Mouse (Mus musculus): ENCODE measurements around the gene Slc26a8. TPM values are rescaled to one million over a fixed set of nuclear protein-coding genes. Genes with fewer than 3 reads are reported as not detected.

The Slc26a8 gene
- polyA plus RNA-seq, 1 experiment from 2014 or later: 0.34 TPM

DNA sequence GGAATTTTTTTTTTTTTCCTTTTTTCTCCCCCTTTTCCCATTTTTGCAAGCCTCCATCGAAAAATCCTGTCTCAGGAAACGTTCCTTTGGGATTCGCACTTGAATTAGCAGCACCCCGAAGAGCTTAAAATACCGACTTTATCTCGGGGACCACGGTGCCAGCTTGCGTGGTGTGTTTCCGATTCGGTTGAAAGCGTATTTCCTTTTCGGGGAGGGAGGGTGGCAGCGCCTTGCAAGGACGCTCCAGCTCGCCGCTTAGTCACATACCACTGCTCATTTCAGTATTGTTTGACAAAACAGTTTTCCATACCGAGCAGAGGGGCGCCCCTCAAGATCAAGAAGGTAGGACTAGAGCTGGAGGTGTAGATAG lies 2.3 kb upstream of the Slc26a8 start:
- Histone ChIP-seq H3K27me3 (ENCODE audit: control insufficient read depth, insufficient read depth, low read length) (peaks cover 5% of the 10 kb centered on the region; the same call in 1 of the 2 replicates), H3K27ac (replicated peaks in 1 of 2; ENCODE audit: control insufficient read depth in 1 of 2, insufficient read depth in 1 of 2, low read depth in 2 of 2, low read length in 2 of 2) (peak overlapping the region; percentile 85 to 93), H3K4me3 (ENCODE audit: control insufficient read depth in 1 of 2, insufficient read depth in 1 of 2, low read depth in 1 of 2, low read length in 2 of 2) (peak overlapping the region; percentile 90 to 96), H3K4me1 (ENCODE audit: control insufficient read depth in 2 of 2, insufficient read depth in 2 of 2, low read length in 2 of 2) (peaks cover 14 to 36% of the 10 kb centered on the region in 2 experiments), H3K9ac (ENCODE audit: low read length) (peak overlapping the region; percentile 93), H3K4me2 (ENCODE audit: low read length) (peak overlapping the region; percentile 66), H3K36me3 (ENCODE audit: control insufficient read depth, insufficient read depth, low read length) (no peaks in the 10 kb centered on the region), H3K9me3 (ENCODE audit: control insufficient read depth, low read length) (no peaks in the 10 kb centered on the region)
- 0% methylated on average over 18 of the region's 18 CpGs for WGBS
- ATAC-seq (ENCODE audit: insufficient number of reproducible peaks, insufficient read depth, low FRiP score, low read depth): no peak

DNA sequence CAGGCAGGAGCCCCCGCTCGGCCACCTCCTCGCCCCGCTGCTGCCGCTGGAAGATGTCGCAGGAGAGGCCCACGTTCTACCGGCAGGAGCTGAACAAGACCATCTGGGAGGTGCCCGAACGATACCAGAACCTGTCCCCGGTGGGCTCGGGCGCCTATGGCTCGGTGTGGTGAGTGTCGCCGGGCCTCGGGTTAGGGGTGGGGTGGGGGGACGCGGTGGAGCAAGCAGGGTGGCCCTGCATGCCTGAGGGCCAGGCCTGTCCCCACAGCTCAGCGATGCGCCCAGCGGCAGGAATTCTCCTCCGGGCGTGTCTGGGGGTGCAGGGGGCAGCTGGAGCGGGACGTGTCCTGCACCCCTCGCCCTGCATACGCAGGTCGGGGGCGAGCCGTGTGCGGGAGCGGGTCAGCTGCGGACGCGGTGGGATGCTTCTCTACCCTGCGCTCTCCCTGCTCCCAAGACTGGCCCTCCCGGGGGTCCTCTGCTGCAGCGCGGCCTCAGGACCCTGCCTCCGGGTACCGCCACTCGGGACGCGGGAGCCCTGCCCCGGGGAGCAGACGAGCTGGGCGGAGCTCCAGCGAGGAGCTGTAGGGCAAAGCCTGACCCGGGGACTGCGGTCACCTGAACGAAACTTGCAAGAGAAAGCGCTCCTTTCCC lies 1.8 kb upstream of the Slc26a8 start:
- H3K4me2 ChIP-seq (ENCODE audit: low read length): peak overlapping the region; percentile 66
- peak overlapping the region; percentile 90 to 96 for H3K4me3 ChIP-seq (ENCODE audit: control insufficient read depth in 1 of 2, insufficient read depth in 1 of 2, low read depth in 1 of 2, low read length in 2 of 2)
- no peaks in the 10 kb centered on the region for H3K9me3 ChIP-seq (ENCODE audit: control insufficient read depth, low read length)
- peak overlapping the region; percentile 93 for H3K9ac ChIP-seq (ENCODE audit: low read length)
- peaks cover 11 to 31% of the 10 kb centered on the region in 2 experiments for H3K4me1 ChIP-seq (ENCODE audit: control insufficient read depth in 2 of 2, insufficient read depth in 2 of 2, low read length in 2 of 2)
- no peaks in the 10 kb centered on the region for H3K36me3 ChIP-seq (ENCODE audit: control insufficient read depth, insufficient read depth, low read length)
- H3K27ac ChIP-seq (replicated peaks in 1 of 2; ENCODE audit: control insufficient read depth in 1 of 2, insufficient read depth in 1 of 2, low read depth in 2 of 2, low read length in 2 of 2): peak overlapping the region; percentile 85 to 93
- WGBS: under 1% methylated on average over 50 of the region's 53 CpGs
- peaks cover 5% of the 10 kb centered on the region; the same call in 1 of the 2 replicates for H3K27me3 ChIP-seq (ENCODE audit: control insufficient read depth, insufficient read depth, low read length)
- ATAC-seq (ENCODE audit: insufficient number of reproducible peaks, insufficient read depth, low FRiP score, low read depth): peak; percentile 42

DNA sequence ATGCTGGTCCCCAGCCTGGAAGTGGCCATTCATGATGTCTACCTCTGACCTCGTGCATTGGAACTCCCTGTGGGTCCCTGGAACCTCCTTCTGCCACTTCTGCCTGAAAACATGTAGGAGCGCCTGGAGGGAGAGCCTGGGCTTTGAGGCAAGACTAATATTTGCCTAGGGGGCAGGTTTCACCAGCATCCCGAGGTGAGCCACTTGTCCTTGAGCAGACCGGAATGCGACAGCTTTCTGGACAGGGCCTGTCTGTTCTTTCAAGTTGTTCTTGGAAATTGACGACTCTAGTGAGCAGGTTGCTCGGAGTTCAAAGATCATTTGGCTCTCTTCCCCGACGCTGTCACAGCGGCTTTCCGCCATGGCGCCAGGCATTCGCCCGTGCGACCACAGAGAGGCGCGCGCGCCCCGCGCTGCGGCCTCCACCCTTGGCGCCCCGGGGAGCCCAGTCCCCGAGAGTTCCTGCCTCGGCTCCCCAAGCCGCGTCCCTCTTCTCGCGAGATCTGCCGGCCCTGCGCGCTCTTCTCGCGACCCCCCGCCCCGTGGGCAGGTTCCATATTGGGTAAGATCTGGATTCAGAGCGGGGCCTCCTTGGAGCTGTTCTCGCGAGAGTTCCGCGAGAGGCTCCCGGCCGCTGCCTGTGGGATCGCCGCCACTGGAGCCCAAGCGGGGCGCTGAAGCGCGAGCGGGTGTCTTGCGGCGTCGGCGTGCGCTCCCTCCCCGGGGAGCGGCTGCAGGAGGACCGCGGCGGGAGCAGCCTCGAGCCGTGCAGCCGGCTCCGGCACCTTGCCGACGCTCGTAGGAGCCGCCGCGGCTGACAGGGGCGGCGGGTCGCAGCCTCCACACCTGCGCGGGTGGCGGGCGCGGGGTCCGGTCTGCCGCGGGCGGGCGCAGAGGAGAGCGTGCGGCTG lies 998 bp upstream of the Slc26a8 start, which contains the start of gene Mapk14:
Mapk14 (plus strand) TSS at position 554 of the 911 bp plus-strand sequence.
- Histone ChIP-seq H3K9me3 (ENCODE audit: control insufficient read depth, low read length) (no peaks in the 10 kb centered on the region), H3K27ac (replicated peaks in 1 of 2; ENCODE audit: control insufficient read depth in 1 of 2, insufficient read depth in 1 of 2, low read depth in 2 of 2, low read length in 2 of 2) (peak within 1 kb of the TSS; percentile 85 to 93), H3K4me2 (ENCODE audit: low read length) (peak within 1 kb of the TSS; percentile 87), H3K4me1 (ENCODE audit: control insufficient read depth in 2 of 2, insufficient read depth in 2 of 2, low read length in 2 of 2) (peaks cover 9 to 23% of the 10 kb centered on the region in 2 experiments), H3K27me3 (ENCODE audit: control insufficient read depth, insufficient read depth, low read length) (peaks cover 5% of the 10 kb centered on the region; the same call in 1 of the 2 replicates), H3K9ac (ENCODE audit: low read length) (peak within 1 kb of the TSS; percentile 93), H3K36me3 (ENCODE audit: control insufficient read depth, insufficient read depth, low read length) (no peaks in the 10 kb centered on the region), H3K4me3 (ENCODE audit: control insufficient read depth in 1 of 2, insufficient read depth in 1 of 2, low read depth in 1 of 2, low read length in 2 of 2) (peak within 1 kb of the TSS; percentile 90 to 96)
- ATAC-seq (ENCODE audit: insufficient number of reproducible peaks, insufficient read depth, low FRiP score, low read depth): peak; percentile 92
- under 1% methylated on average over 81 of the region's 86 CpGs for WGBS

DNA sequence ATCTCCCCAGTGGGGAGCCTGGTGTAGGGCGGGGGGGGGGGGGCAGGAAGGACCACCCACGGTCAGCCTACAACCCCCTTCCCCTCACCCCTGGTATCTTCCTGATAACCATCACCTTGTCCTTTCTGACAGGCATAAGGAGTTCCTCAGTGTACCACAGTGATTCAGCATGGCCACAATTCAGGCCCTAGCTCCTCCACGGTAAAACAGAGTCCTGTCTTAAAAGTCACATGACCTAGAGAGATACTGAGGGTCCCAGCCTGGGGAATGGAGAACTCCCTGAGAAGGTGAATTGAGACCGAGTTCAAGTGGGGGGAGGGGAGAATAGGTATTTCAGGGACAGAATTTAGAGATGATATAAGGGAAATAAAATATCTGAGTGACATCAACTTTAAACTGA lies 2.7 kb downstream of the Slc26a8 start:
- no peak for ATAC-seq (ENCODE audit: insufficient number of reproducible peaks, insufficient read depth, low FRiP score, low read depth)
- Histone ChIP-seq H3K27ac (replicated peaks in 1 of 2; ENCODE audit: control insufficient read depth in 1 of 2, insufficient read depth in 1 of 2, low read depth in 2 of 2, low read length in 2 of 2) (no peak overlapping the region), H3K4me2 (ENCODE audit: low read length) (no peak overlapping the region), H3K4me1 (ENCODE audit: control insufficient read depth in 2 of 2, insufficient read depth in 2 of 2, low read length in 2 of 2) (peaks cover 6 to 9% of the 10 kb centered on the region in 2 experiments), H3K36me3 (ENCODE audit: control insufficient read depth, insufficient read depth, low read length) (no peaks in the 10 kb centered on the region), H3K9me3 (ENCODE audit: control insufficient read depth, low read length) (no peaks in the 10 kb centered on the region), H3K9ac (ENCODE audit: low read length) (no peak overlapping the region), H3K27me3 (ENCODE audit: control insufficient read depth, insufficient read depth, low read length) (peaks cover 5% of the 10 kb centered on the region; the same call in 1 of the 2 replicates), H3K4me3 (ENCODE audit: control insufficient read depth in 1 of 2, insufficient read depth in 1 of 2, low read depth in 1 of 2, low read length in 2 of 2) (no peak overlapping the region)
- WGBS: 37% methylated on average over 4 of the region's 4 CpGs

DNA sequence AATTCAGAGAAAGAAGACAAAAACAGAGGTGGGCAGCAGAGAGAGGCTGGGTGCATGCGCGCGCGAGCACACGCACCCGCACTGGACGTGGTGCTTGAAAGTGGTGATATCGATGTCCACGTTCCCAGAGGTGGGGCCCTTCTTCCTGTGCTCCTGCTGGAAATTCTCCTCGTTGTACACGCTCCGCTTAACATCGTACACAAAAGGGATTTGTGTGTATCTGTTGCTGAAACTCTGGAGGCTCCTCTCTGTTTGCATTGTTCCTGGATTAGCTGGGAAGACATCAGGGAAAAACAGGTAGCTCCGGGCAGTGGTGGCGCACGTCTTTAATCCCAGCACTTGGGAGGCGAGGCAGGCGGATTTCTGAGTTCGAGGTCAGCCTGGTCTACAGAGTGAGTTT lies 5.4 kb downstream of the Slc26a8 start:
- peaks cover 5% of the 10 kb centered on the region; the same call in 1 of the 2 replicates for H3K27me3 ChIP-seq (ENCODE audit: control insufficient read depth, insufficient read depth, low read length)
- no peaks in the 10 kb centered on the region for H3K36me3 ChIP-seq (ENCODE audit: control insufficient read depth, insufficient read depth, low read length)
- no peak overlapping the region for H3K4me3 ChIP-seq (ENCODE audit: control insufficient read depth in 1 of 2, insufficient read depth in 1 of 2, low read depth in 1 of 2, low read length in 2 of 2)
- no peak overlapping the region for H3K9ac ChIP-seq (ENCODE audit: low read length)
- H3K27ac ChIP-seq (replicated peaks in 1 of 2; ENCODE audit: control insufficient read depth in 1 of 2, insufficient read depth in 1 of 2, low read depth in 2 of 2, low read length in 2 of 2): no peak overlapping the region
- WGBS: 84% methylated on average over 19 of the region's 19 CpGs
- H3K4me1 ChIP-seq (ENCODE audit: control insufficient read depth in 2 of 2, insufficient read depth in 2 of 2, low read length in 2 of 2): peaks cover 0 to 5% of the 10 kb centered on the region in 2 experiments; a peak in 3 of 4 replicates
- ATAC-seq (ENCODE audit: insufficient number of reproducible peaks, insufficient read depth, low FRiP score, low read depth): no peak
- H3K4me2 ChIP-seq (ENCODE audit: low read length): no peak overlapping the region
- H3K9me3 ChIP-seq (ENCODE audit: control insufficient read depth, low read length): no peaks in the 10 kb centered on the region

DNA sequence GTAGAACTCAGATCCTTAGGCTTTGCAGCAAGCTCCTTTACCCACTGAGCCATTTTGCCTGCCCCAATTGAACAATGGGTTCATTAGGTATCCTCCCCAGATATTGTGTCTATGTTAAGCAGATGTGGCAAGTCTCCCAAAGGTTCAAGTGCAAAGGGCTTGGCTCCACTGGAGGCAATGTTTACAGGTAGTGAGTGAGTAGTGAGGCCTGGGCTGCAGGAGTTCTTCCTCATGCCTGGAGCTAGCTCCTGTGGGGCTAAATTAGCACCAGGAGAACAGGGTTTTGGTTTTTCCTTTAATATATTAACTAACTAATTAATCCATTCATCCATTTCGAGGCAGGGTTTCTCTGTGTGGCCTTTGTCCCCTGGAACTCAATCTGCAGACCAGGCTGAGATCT lies 6.4 kb downstream of the Slc26a8 start:
- Histone ChIP-seq H3K4me3 (ENCODE audit: control insufficient read depth in 1 of 2, insufficient read depth in 1 of 2, low read depth in 1 of 2, low read length in 2 of 2) (no peak overlapping the region), H3K27ac (replicated peaks in 1 of 2; ENCODE audit: control insufficient read depth in 1 of 2, insufficient read depth in 1 of 2, low read depth in 2 of 2, low read length in 2 of 2) (no peak overlapping the region), H3K9me3 (ENCODE audit: control insufficient read depth, low read length) (no peaks in the 10 kb centered on the region), H3K36me3 (ENCODE audit: control insufficient read depth, insufficient read depth, low read length) (no peaks in the 10 kb centered on the region), H3K4me2 (ENCODE audit: low read length) (no peak overlapping the region), H3K4me1 (ENCODE audit: control insufficient read depth in 2 of 2, insufficient read depth in 2 of 2, low read length in 2 of 2) (no peaks in the 10 kb centered on the region), H3K9ac (ENCODE audit: low read length) (no peak overlapping the region), H3K27me3 (ENCODE audit: control insufficient read depth, insufficient read depth, low read length) (no peaks in the 10 kb centered on the region)
- WGBS: 52% methylated on average over 1 of the region's 1 CpGs
- ATAC-seq (ENCODE audit: insufficient number of reproducible peaks, insufficient read depth, low FRiP score, low read depth): no peak

DNA sequence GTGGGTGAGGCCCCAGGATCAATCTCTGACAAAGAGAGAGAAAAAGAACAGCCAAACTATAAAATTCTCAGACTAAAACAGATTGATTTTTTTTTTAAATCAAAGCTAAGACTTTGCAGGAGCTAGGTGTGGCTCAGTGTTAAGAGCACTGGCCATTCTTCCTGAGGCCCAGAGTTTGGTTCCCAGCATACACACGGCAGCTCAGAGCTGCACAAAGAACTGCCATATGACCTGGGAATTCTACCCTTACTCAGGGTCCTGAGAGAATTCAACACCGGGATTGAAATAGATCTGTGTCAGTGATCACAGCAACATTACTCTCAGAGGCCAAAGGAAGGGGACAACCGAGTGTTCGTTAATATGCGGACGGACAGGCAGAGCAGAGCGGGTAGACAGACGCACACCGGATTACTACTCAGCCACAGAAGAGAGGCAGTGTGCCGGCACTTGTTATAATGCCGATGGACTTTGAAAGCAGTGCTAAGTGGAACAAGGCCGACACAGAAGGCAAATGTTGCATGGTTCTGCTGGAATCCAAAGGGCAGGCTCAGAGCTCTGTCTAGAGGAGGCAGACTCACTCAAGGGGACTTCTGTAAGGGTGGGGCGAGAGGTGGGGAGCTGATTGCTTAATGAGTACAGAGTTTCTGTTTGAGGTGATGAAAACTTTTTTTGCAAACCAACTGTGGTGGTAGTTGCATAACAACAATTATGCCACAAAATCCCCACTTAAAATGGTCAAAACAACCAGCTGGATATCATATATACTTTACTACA lies 7.5 kb downstream of the Slc26a8 start:
- Histone ChIP-seq H3K27ac (replicated peaks in 1 of 2; ENCODE audit: control insufficient read depth in 1 of 2, insufficient read depth in 1 of 2, low read depth in 2 of 2, low read length in 2 of 2) (no peak overlapping the region), H3K27me3 (ENCODE audit: control insufficient read depth, insufficient read depth, low read length) (no peaks in the 10 kb centered on the region), H3K4me1 (ENCODE audit: control insufficient read depth in 2 of 2, insufficient read depth in 2 of 2, low read length in 2 of 2) (no peaks in the 10 kb centered on the region), H3K4me3 (ENCODE audit: control insufficient read depth in 1 of 2, insufficient read depth in 1 of 2, low read depth in 1 of 2, low read length in 2 of 2) (no peak overlapping the region), H3K9me3 (ENCODE audit: control insufficient read depth, low read length) (no peaks in the 10 kb centered on the region), H3K36me3 (ENCODE audit: control insufficient read depth, insufficient read depth, low read length) (no peaks in the 10 kb centered on the region), H3K9ac (ENCODE audit: low read length) (no peak overlapping the region), H3K4me2 (ENCODE audit: low read length) (no peak overlapping the region)
- whole genome bisulfite sequencing: 82% methylated on average over 13 of the region's 13 CpGs
- no peak for ATAC-seq (ENCODE audit: insufficient number of reproducible peaks, insufficient read depth, low FRiP score, low read depth)
